Mouse (Mus musculus) activated CD4-positive, CD25-positive, alpha-beta regulatory T cell, adult 4 months (primary cell): Measurements from ENCODE around the gene Ctnna3. TPM values are rescaled to one million over a fixed set of nuclear protein-coding genes. Genes with fewer than 3 reads are reported as not detected.

Experiments
- ATAC-seq: one replicate; pipeline ENCODE4 v1.8.0; 2017
- polyA plus RNA-seq, 2 experiments: library from polyadenylated mRNA; unstranded; fragments of 100-300 nt; shearing (Covaris generic); gene quantifications; one replicate each; pipeline ENCODE4 v1.2.1; 2017

The Ctnna3 gene
- polyA plus RNA-seq, 2 experiments from 2014 or later, result 0.26 TPM; not detected in 1

DNA sequence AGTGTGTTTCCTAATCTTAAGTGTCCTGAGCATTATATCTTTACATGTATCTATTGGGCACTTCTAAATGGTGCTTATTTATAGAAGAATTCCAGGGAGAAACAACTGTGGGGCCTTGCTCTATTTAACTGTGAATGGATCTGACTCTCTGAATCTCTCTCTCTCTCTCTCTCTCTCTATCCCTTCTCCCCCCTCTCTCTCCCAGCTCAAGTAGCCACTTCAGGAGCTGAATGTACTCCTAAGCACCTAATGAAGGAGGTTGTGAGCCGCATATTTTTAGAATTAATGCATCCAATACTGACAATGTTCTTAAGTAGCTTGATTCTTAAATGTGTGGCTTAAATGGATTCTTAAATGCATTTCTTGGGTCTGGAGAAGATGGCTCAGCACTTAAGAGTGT is 521.6 kb downstream of the Ctnna3 start:
- ATAC-seq, result no peak

DNA sequence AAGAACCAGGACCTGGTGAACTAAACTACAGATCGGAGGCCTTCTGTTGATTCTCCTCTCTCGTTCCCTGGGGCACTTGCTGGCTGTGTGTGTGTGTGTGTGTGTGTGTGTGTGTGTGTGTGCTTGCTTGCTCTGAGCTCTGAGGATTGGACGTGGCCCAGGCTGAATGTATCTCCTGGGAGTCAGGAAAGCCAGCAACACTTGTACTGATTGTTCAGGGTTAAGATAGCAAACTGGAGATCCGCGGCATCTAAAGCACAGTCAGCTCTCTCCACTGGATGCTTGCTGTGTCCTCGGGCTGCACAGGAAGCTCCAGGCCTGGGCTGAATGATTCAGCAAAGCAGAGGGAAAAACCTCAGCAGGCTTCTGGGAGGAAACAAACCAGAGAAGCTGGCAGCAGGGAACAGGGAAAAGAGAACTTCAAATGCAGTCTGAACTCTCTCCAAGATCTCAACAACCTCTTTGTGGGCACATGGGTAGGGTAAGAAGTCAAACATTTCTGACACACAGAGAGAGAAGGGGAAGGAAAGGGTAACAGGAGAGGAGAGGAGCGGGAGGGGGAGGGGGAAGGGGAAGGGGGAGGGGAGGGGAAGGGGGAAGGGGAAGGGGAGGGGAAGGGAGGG is 524.5 kb downstream of the Ctnna3 start:
- no peak for ATAC-seq

DNA sequence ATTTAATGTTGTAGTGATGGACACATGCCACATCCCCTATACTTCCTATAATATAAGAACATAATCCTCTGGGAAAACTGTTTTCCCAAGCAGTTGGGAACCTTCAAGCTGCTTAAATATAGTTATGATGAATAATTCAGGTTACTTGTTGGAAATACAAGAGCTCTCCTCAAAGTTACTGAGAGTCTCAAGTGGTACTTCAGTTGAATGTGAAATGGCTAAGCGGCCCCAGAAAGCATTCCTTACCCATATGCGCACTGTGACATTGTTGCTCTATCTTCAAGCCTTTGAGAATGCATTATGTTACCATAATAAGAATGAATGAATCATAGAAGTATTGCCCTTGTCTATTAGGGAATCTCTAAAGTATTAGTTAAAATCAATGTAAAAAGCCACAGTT is 542.4 kb downstream of the Ctnna3 start:
- ATAC-seq, result no peak

DNA sequence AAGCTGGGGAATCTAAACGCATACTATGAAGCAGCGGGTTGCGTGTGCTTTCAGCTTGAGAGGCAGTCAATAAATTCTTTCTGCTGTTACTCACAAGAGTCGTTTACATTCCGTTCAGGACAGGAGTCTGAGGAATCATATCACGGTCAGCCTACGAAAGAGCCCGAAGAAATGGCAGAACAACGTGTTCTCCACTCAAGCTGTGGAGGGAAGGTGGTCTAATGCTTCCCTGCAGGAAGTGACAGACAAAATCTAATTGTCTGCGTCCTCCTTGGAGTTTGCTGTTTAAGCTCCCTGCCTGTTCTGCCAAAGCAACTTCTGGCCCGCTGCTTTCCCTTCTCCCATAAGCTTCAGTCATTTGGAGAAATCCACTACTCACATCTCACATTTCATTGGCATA is 548.2 kb downstream of the Ctnna3 start:
- ATAC-seq, result no peak

DNA sequence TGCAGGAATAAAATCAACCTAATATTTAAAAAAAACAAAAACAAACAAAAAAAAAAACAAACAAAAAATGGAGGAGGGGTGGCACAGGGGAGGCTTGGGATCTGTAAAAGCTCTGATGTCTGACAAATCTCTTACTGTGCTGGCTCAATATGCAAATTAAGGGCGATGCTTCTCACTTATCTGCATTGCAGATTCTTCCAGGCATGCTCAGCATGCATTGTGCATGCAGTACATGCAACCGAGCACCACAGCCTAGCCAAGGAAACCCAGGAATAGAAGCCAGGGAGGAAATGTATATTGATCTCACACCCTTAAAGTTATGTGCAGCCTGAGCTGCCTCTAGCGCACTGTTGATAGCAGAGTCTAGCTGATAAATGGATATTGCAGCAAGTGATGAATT is 548.6 kb downstream of the Ctnna3 start:
- no peak for ATAC-seq

DNA sequence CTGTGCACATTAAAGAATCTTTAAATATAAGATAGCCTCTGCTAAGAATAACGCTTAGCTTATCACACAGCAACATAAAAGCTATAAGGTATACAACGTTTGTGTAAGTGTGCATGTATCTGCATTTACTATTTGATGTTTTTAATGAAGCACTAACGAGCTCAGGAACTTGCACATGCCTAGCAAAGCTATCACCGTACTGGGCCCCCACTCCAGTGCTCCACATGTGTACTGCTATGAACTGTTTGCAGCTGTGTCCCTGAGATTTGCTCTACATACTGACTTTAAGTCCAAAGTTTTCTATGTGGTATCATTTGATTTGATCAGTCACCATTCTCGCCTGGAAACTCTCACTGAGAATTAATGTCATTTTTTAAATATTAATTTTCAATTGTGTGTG is 549.1 kb downstream of the Ctnna3 start:
- ATAC-seq, result no peak

DNA sequence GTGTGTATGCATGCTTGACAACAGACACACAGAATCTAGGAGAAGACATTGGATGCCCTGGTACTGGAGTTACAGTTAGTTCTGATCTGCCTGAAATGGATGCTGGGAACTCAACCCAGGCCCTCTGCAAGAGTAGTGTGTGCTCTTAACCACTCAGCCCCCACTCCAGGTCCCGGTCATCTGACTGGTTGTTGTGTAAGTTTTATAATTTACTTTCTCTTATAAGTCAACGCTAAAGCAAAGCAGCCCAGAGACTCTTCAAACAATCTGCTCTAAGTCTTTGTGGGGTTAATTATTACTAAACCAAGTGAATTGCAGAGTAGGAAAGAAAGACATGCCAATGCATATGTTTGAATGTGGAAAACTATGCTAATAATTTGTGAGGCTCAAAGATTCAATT is 549.5 kb downstream of the Ctnna3 start:
- ATAC-seq, result no peak

DNA sequence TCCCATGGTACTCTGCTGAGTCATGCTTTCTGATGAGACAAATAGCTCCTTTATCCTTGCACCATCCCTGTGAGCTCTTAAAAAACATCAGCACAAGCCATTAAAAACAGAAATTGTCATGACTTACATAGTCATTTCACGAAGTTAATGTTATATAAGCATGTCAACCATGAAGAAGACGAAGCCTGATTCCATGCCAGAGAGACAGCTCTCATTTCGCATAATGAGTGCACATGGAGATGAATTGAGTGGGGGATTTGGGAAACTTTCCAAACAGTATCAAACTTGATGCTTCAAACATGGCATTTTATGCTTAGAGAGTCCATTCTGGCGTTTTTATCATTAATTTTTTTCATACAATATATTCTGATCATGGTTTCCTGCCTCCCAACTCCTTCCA is 555.7 kb downstream of the Ctnna3 start:
- no peak for ATAC-seq

DNA sequence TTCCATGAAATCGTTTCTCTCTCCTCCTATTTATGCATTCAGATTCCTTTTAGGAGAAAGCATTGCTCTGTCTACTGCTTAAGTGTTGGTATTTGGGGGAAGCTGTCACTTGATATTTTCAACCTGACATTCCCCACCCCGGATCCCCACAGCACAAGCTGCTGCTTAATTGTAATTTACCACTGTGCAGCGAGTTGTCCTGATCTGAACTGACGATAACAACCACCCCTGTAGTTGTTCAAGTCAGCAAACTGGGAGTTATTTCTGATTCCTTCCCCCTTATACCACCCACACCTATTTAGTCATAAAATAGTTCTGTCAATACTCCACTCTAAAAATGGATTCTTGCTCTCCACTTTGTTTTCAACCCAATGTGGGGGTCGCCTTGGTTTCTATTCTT is 564.4 kb downstream of the Ctnna3 start:
- ATAC-seq, result no peak

DNA sequence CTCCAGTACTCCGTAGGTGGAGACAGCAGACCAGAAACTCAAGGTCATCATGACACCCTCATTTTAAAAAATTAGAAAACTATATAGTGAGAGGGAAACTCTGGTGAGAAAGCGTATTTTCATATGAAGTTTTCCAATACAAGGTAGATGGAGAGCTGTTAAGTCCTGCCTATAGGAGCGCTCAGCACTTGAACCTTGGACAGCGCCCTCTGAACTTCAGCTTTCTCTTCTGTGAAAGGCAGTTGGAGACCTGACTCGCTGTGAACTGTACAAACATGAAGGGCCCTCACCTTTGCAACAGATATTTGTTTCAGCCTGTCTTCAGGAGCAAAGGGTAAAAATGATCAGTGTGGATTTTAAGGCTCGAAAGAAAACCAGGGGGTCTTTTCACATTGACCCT is 571.6 kb downstream of the Ctnna3 start:
- no peak for ATAC-seq

DNA sequence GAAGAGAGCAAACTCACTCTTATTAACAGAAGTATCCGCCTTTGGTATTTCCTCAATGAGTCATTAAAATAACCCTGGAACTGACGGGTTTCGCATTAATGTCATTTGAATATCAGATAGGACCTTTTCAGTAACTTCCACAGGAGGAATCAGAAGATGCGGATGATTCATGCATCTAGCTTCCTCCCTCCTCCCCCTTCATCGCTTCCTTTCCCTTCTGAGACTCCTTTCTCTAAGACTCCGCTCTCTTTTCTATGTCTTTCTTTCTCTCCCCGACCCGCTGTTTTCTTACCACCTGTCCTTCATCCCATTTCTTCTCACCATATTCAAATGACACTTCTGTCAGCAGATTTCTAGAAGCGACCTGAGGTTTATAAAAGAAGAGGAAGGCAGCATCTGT is 572.1 kb downstream of the Ctnna3 start:
- no peak for ATAC-seq

DNA sequence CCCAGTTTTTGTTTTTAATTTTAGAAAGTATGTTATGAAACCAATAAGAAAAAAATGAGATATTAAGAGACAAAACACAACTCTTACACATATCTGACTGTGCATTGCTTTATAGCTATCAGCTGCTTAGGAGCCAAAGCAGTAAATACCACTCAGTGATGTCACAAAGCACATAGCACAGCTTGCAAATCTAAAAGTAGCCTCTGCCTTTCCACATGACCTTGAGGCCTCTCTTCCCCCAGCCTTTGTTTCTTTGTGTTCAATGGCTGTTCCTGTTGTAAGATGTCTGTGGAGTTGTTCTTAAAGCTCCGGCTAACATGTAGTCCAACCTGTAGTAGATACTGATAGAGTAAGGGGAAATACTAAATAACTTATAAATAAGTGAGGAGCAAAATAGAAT is 590.4 kb downstream of the Ctnna3 start:
- no peak for ATAC-seq

DNA sequence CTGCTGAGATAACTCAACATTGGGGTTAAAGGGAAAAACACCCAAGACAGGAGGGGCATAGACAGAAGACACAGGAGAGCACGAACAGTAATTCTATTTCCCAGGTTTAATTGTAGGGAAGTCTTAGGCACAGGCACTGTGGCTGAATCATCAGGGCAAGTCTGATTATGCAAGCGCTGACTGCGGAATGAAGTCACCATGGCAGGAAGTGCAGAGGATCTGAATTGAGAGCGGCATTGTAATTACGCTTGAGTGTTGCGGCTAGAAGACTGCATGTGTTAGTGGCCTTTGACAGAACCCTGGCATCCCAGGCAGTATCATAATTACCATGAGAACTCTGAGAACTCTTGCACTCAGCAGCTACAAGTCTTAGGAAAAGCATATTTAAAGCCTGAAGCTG is 593.4 kb downstream of the Ctnna3 start:
- no peak for ATAC-seq

DNA sequence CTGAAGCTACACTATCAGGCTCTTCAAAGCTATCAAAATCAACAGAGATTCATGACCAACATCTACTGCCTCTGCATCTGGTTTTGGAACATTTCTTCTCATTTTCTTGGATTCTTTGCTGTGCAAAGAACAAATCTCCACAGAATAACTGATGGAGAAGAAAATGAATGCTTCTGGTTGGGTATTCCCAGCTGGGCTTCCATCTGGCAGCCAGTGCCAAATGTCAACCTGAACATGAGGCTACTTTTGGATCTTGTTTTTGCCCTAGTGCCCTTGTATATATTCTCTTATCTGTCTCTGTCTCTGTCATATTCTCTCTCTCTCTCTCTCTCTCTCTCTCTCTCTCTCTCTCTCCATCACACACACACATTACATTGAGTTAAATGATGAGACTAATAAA is 601.0 kb downstream of the Ctnna3 start:
- ATAC-seq, result no peak

DNA sequence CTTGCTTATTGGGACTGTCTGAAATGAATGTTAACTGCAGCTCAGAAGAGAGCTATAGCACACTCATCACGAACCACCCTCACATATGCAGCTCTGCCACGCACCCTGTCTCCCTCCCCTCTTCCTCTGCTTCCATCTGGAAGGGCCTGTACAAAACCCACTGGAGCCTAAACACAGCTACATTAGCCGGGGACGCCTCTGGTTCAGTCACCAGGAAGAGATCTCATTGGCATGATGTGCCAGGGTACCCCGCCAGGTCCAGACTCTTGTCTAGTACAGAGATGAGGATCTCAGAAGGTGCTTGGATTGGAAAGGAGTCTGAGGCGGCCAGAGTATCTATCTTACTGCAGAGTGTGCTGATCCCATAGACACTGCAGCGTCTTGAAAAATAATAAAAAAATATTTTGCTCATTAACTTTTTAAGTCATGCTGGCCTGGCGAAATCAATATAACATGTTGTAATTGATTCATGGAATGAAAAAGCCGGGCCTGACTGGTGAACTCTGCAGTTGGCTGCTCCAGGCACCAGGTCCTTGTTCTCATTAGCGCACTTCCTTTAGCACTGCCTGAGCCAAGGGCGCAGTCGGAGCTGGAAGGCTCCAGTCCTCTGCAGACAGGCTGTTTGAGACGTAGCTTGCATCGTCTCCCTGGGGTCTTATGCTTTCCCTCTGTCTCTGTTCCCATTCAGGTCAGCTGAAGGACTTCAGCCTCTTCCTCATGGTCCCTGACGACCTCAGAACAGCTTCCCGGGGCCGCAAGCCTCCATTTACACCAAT is 610.0 kb downstream of the Ctnna3 start:
- no peak for ATAC-seq

DNA sequence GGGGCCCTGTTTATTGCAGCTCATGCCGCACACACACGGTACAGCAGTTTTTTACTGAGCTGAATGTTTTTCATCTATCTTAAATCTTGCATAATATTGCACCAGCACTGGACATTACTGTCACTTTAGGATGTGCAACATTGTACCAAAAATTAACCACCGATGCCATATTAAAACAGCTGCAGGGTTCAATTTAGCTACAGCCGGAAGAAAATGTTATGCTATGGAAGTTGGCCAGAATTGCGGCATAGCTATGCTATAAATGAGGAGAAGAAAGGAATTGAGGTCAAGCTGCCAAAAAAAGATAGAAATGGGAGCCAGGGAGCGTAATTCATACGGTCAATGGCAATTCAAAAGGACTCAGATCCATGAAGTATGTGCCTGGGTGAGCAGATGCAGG is 611.3 kb downstream of the Ctnna3 start:
- ATAC-seq, result no peak

DNA sequence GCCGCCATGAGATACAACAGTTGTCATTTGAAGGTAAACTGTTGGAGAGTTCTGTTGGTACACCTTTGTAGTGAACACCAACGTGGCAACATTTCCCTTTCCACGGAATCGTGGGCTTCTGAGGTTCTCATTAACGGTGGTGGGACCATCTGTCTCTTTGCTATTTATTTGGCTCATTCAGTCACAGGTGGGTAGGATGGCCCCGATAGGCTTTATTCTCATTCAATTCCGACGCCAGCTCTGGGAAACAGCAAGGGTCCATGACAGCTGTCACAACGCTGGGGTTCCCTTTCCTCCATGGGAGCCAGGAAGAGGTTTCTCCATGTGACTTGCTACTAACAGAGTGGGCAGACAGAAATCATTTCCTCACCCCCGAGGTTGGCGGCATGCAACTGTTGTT is 612.0 kb downstream of the Ctnna3 start:
- ATAC-seq, result no peak

DNA sequence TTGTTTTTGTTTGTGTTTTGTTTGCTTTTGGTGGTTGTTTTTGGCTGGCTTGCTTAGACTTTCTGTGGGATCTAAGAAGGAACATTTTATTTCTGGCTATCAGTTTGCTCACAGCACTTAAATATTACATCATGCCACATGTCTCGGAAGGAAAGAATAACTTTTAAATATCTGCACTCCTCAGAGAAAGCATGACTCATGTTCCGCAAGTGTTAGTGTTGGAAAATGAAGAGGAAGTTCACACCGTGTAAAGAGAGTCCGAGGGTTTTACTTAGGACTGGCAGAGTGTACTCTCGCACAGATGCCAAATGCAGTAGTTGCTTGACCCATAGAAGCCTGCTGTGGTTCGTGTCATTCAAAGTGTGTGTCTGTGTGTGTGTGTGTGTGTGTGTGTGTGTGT is 619.3 kb downstream of the Ctnna3 start:
- ATAC-seq, result no peak

DNA sequence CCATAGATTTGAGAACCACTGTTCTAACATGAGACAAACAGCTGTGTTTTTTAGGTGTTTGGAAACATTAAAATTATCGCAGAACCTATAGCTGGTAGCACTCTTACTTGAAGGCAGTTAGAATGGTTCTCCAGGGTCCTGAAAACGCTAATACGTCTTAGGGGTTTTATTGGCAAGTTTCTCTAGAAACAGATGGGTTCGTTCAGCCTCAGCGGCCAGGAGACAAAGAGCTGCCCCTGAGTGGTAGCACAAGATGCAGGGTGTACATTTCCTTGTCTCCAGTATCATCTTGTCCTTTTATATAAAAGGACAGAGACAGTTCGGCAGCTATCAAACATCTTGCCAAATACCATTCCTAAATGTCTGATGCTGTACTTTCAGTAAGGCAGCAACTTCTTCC is 620.0 kb downstream of the Ctnna3 start:
- ATAC-seq, result no peak

DNA sequence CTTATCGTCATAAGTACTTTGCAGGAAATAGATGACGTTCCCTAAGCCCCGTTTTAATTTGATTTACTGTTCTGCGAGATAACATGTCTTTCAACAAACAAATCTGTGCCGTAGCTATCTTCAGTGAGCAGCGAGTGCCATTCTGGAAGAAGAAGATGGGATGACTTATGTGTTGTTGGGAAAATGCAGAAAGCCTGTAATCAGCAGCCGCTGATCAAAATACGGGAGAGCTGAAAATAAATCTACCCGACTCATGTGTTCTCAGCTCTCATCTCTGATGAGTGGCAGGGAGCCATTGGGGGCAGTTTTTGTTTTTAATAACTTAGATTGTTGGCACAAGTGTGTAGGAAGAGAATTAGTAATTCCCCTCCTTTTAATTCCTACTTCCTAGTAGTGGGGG is 633.8 kb downstream of the Ctnna3 start:
- ATAC-seq, result no peak

DNA sequence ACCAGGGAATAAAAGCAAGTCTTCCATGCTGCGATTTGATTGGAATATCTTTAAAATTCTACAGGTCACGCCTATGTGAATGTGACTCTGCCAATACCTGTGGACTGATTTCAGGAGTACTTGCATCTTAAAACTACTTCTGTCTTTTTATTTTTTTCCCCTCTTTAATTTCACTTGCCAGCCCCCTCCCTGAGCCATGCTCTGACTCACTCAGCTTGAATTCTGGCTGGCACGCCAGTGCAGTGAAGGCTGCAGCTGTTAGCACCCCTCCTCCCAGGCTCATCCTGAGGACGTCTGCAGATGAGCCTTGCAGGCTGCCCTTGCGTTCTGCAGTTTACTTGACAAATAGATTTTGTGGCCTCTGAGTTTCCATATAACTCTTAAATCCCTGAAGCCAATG is 646.0 kb downstream of the Ctnna3 start:
- ATAC-seq, result no peak

DNA sequence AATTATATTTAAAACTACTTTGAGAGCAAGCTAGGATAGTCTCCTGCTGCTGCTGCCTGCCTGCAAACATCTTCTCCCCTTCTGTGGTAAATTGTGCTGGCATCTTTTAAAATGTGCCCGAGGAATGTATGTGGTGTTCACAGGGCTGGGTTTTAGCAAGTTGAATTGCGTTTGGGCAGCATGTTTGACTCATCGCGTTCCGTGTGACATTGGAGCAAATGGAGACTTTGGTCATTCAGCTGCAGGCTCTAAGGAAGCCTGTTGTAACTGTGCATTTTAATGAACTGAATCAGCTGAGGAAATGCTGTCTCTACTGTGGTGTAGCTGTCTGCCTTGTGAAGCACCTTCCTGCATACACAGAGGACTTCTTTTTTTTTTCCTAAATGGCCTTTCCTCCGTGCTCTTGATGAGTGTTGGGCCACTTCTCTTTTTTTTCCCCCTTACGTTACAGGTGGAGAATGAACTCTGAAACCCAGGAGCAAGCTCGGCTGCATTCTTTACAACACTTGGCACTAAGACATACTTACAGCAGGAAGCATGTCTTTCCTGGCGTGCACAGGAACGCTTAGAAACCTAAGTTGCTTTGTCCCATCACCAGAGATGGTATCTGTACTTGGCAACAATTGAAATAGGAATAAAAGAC is 646.6 kb downstream of the Ctnna3 start:
- no peak for ATAC-seq

DNA sequence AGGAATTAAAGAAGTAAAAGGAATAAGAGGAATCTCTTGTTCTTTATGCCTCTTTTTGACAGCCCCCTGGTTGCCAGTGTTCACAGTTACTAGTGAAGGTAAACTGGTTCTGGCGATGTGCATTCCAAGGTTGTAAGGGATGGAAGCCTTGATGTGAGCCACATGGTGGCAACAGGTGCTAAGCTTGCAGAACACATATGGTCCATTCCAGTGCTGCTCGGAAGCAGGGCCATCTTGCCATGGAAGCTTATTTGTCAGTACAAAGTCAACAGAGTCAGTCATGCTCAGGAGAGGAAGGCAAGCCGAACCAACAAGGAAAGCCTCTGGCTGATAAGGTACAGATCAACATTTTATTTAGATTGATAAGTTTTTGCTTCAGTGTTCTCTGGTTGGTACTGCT is 652.4 kb downstream of the Ctnna3 start:
- no peak for ATAC-seq

DNA sequence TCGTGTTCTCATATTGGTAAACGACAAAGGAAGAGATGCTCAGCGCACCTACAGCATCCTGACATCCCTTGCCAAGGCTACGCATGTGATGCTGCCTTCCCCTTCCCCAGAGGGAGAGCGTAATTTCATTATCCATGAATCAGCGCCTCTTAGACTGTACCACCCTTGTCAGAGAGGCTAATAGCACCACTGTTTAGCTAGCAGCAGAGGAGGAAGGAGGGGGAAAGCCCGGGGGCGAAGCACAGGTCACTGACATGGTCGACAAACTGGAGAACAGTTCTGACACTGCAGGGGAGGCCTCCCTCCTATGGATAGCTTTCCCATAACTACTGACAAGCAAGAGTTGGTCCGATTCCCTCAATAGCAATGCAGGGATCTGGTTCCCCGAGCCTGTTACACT is 653.9 kb downstream of the Ctnna3 start:
- no peak for ATAC-seq
